Mouse (Mus musculus) cerebellum, adult 2 months (tissue): Measurements from ENCODE around the gene Hapln2.

Experiments used
- CTCF ChIP-seq: fragments of 200-500 bp; IDR thresholded peaks from 2 replicates; pipeline ENCODE4 v1.5.1; 2011; ENCODE audit warnings: low read depth, mild to moderate bottlenecking, control low read depth, low read length, moderate library complexity, borderline replicate concordance; ENCODE audit not compliant: insufficient read depth
- POLR2A ChIP-seq: fragments of 200-500 bp; IDR thresholded peaks from 2 replicates; pipeline ENCODE4 v1.6.1; 2011; ENCODE audit warnings: low read length, control low read depth, borderline replicate concordance; ENCODE audit not compliant: insufficient read depth

DNA sequence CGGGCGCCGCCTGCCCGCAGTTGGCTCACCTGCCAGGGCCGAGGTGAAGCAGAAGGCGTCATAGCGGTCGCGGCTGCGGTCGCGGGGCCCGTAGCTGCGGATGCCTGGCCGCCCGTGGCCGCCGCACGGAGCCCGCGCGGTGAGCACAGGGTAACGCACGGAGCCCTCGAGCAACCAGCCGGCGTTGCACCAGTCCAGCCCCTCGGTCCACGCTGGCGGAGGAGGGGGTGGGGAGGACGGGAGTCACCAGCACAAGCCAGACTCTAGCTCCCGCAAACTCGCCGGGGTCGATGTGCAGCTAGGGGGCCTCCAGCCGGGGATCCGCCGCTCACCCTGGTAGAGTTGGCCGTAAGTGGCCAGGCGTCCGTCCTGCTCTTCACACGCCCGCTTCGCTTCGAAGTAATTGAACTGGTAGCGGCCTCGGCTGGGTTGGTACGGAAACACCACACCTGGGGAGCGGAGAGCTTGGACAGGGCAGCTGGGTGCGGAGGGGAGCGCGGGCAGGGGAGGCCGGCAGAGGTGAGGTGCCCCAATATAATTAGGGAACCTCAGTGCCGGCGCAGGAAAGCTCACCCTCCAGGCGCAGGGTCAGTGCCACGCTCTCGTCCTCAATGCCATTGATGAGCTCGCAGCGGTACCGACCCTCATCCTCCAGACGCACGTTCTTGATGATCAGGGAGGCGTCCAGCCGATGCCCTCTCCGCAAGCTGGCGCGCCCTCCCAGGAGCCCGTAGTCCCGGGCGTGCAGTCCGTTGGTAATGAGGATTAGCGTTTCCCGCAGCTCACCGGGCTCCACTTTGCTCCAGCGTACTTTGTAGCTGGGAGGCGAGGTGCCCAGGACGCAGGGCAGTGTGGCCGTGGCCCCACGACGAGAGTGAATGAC, 4.0 kb downstream of the Hapln2 start:
- no peak for TF ChIP-seq POLR2A
- TF ChIP-seq CTCF = no peak
